Mouse (Mus musculus) kidney, adult 2 months (tissue): Measurements from ENCODE around the gene Hoxa6.

Experiments used
- CTCF ChIP-seq: fragments of 200-500 bp; conservative IDR thresholded peaks from 2 replicates; pipeline ENCODE4 v1.5.1; 2011; ENCODE audit warnings: low read depth, mild to moderate bottlenecking, control low read depth, low read length, moderate library complexity, mixed read lengths; ENCODE audit not compliant: insufficient read depth, insufficient read length
- POLR2A ChIP-seq: fragments of 200-500 bp; IDR thresholded peaks from one replicate; pipeline ENCODE4 v1.6.1; 2011; ENCODE audit warnings: low read depth, low read length, control low read depth

DNA sequence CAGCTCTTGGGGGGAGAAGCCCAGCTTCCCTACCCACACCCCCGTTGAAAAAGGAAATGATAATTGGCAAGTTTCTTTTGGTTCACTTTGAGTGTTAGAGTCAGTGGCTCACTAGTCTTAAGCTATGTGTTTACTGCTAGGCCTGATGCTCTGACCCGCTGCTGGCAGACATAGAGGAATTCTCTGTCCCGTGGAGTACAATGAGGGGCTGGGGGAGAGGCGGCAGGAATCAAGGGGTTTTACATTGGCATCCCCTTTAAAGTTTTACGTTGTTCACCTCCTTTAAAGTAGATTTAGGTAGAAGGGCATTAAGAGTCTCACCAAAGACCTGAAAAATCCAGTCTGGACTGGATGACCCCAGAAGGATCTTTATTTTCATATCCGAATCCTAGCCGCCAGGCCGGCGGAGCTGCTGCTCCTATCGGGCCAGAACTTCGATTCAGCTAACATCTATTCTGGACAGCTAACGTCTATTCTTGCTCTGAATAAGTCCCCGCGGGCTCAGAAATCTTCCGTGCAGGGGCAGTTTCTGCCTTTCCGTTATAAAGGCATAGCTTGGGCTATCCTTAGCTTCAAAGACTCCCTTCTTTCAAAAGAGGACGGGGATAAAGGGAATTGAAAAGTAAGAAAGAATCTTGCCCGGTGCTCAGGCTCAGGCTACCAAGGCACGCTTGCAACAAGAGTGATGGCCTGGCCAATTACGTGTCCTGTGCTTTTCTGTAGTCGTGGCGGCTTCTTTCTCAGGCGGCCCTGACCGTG is 43.7 kb upstream of the Hoxa6 start:
- TF ChIP-seq POLR2A (no peak), CTCF (no peak)
